Mouse (Mus musculus) ES-E14 (cell line): ENCODE results near the gene BC107364.

ENCODE experiments used
- CHD2 ChIP-seq: IDR thresholded peaks from 2 replicates; pipeline ENCODE4 v1.6.1; 2014; ENCODE audit warnings: mild to moderate bottlenecking, low read depth, low read length, inconsistent platforms
- MAFK ChIP-seq: IDR thresholded peaks from 2 replicates; pipeline ENCODE4 v1.6.1; 2014; ENCODE audit warnings: mild to moderate bottlenecking, low read depth, low read length, inconsistent platforms; ENCODE audit not compliant: insufficient read depth
- ZC3H11A ChIP-seq: IDR thresholded peaks from 2 replicates; pipeline ENCODE4 v1.6.1; 2012; ENCODE audit warnings: low read depth, mild to moderate bottlenecking, inconsistent platforms, low read length, borderline replicate concordance

GRCm38 (mm10) chr3:96498476-96499245, 46.6 kb upstream of the BC107364 start:
- TF ChIP-seq ZC3H11A (no peak), MAFK (no peak), CHD2 (no peak)
